Mouse (Mus musculus) limb, embryonic 13.5 days (tissue): ENCODE data around the gene Fhl2. TPM values are rescaled to one million over a fixed set of nuclear protein-coding genes. Genes with fewer than 3 reads are reported as not detected.

Source experiments
- ATAC-seq: fragments of 200-750 bp; cut with Nextera tagmentation; 2 replicates; pipeline ENCODE4 v1.8.0; 2017; ENCODE audit warnings: low read depth, moderate number of reproducible peaks, moderate TSS enrichment; ENCODE audit not compliant: low FRiP score
- H3K27ac ChIP-seq: fragments of 300-500 bp; sonication (generic); 2 replicates; pipeline ENCODE4 v1.5.1; 2015; ENCODE audit warnings: inconsistent platforms, mild to moderate bottlenecking, moderate library complexity
- H3K27me3 ChIP-seq: fragments of 300-500 bp; sonication (generic); 2 replicates; pipeline ENCODE4 v1.6.1; 2015; ENCODE audit warnings: mild to moderate bottlenecking, inconsistent platforms
- H3K36me3 ChIP-seq: fragments of 300-500 bp; sonication (generic); 2 replicates; pipeline ENCODE4 v1.6.1; 2015; ENCODE audit warnings: inconsistent platforms, mild to moderate bottlenecking, moderate library complexity
- H3K4me1 ChIP-seq: fragments of 300-500 bp; sonication (generic); 2 replicates; pipeline ENCODE4 v1.6.1; 2015; ENCODE audit warnings: inconsistent platforms
- H3K4me2 ChIP-seq: fragments of 300-500 bp; sonication (generic); replicated peaks from 2 replicates; pipeline ENCODE4 v1.6.1; 2015; ENCODE audit warnings: inconsistent platforms, mild to moderate bottlenecking, moderate library complexity
- H3K4me3 ChIP-seq: fragments of 300-500 bp; sonication (generic); 2 replicates; pipeline ENCODE4 v1.5.1; 2015; ENCODE audit warnings: moderate library complexity, mild to moderate bottlenecking, inconsistent platforms
- H3K9ac ChIP-seq: fragments of 300-500 bp; sonication (generic); 2 replicates; pipeline ENCODE4 v1.6.1; 2015; ENCODE audit warnings: mild to moderate bottlenecking, inconsistent platforms
- H3K9me3 ChIP-seq: fragments of 300-500 bp; sonication (generic); 2 replicates; pipeline ENCODE4 v1.6.1; 2016; ENCODE audit warnings: inconsistent platforms
- WGBS: fragments of 180-500 bp; shearing (Covaris S2); methylation state at CpG from one replicate; pipeline ENCODE4 v1.1.7; 2015; 5-methylcytosine and 5-hydroxymethylcytosine counted together
- polyA plus RNA-seq: library from polyadenylated mRNA; unstranded; fragments of >200 nt; fragmentation: Nextera tagmentation; extraction: Ambion mirVana; gene quantifications from 2 replicates; pipeline ENCODE4 v1.2.1, GENCODE M21; 2015

Fhl2 gene
- 18.3 and 19.1 TPM in 2 replicates for polyA plus RNA-seq

DNA sequence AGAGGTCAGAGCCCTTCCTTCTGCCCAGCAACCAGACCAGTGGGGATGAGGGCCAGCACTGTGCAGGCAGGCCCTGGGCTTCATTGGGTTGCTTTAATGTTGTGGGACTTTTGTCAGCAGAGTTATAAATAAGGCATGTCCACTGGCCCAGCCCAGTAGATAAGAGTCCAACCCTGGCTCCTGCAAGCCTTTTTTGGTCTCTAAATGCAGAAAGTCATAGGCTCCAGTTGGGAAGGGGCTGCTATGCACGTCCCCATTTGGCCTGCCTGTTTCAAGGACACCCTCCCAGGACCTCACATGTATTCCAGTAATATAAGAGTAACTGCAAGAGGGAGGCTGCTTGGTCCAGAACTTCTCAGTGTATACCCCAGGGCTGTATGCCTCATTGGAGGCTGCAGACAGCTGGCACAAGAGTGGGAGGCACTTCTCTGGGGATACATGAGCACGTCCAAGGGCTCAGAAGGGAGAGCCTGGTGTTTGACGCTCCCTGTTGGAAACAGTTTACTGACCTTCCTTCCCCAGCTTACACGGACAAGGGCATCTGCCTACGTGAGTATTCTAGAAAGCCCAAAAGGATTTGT is at the start of gene Fhl2:
Fhl2 (minus strand) TSS at position 324 of the 581 bp plus-strand sequence.
- H3K27ac ChIP-seq = no peak within 1 kb of the TSS
- no peak for ATAC-seq
- no peaks in the 10 kb centered on the region for H3K36me3 ChIP-seq
- H3K4me3 ChIP-seq = no peak within 1 kb of the TSS
- WGBS = 75% methylated on average over 5 of the region's 5 CpGs
- no peak within 1 kb of the TSS for H3K4me2 ChIP-seq
- no peaks in the 10 kb centered on the region for H3K9me3 ChIP-seq
- no peaks in the 10 kb centered on the region for H3K27me3 ChIP-seq
- H3K4me1 ChIP-seq = no peaks in the 10 kb centered on the region
- no peak within 1 kb of the TSS for H3K9ac ChIP-seq

DNA sequence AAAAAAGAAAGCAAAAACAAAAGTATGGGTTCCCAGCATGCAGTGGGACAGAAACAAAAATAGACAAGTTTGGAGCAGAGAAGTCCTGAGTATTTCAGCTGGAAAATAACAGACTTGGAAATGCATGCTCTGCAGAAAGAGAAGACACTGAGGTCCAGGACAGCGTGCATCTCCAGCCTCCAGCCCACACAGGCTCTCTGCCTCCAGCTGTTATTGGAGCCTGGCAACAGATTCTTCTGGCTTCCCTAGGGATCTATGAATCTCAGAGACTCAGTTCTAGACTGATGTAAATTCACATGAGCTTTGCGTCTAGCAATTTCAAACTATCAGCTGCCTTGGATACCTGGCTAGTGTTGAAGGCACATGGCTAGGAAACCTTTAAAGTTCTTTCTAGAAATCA is 48.2 kb upstream of the Fhl2 start:
- ATAC-seq = peak; percentile 40; the same call in 1 of the 2 replicates
- Histone ChIP-seq H3K4me2 (no peak overlapping the region), H3K27me3 (no peaks in the 10 kb centered on the region), H3K9ac (no peak overlapping the region), H3K4me3 (no peak overlapping the region), H3K36me3 (no peaks in the 10 kb centered on the region), H3K27ac (no peak overlapping the region), H3K9me3 (no peaks in the 10 kb centered on the region), H3K4me1 (0 out of 2 replicates have a peak, but pooled peaks cover 2% of the 10 kb centered on the region)
- WGBS = 55% methylated on average over 2 of the region's 2 CpGs

GRCm38 (mm10) chr1:43241208-43241607 is 44.4 kb upstream of the Fhl2 start:
- no peak overlapping the region for H3K27ac ChIP-seq
- 0 out of 2 replicates have a peak, but pooled peaks cover 2% of the 10 kb centered on the region for H3K4me1 ChIP-seq
- H3K9me3 ChIP-seq = no peaks in the 10 kb centered on the region
- no peaks in the 10 kb centered on the region for H3K36me3 ChIP-seq
- ATAC-seq = no peak
- H3K4me3 ChIP-seq = no peak overlapping the region
- no peak overlapping the region for H3K4me2 ChIP-seq
- WGBS = 87% methylated on average over 2 of the region's 2 CpGs
- no peak overlapping the region for H3K9ac ChIP-seq
- no peaks in the 10 kb centered on the region for H3K27me3 ChIP-seq

GRCm38 (mm10) chr1:43239796-43240313 is 43.1 kb upstream of the Fhl2 start:
- WGBS = 80% methylated on average over 2 of the region's 2 CpGs

DNA sequence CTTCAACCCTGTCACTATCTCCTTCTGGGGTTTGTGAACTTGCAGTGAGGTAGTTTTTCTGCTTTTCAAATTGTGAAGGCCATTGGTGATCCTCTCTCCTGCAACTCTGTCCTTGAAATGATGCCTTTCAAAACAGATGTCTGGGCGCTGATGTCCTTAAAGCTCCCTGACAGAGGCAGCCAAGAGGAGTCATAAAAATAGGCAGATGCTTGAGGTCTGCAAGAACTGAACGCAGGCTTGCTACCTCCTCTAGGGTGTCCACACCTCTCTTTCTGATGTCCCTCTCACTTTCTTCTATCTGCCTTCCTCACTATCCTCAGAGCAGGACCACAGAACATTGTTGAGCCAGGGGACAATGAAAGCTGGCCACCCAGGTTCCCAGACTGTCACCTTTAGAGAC is 41.7 kb upstream of the Fhl2 start:
- Histone ChIP-seq H3K9me3 (no peaks in the 10 kb centered on the region), H3K27ac (no peak overlapping the region), H3K4me3 (no peak overlapping the region), H3K4me2 (no peak overlapping the region), H3K36me3 (no peaks in the 10 kb centered on the region), H3K27me3 (no peaks in the 10 kb centered on the region), H3K4me1 (no peaks in the 10 kb centered on the region), H3K9ac (no peak overlapping the region)
- WGBS = 62% methylated on average over 2 of the region's 2 CpGs
- no peak for ATAC-seq

More at GRCm38 (mm10) chr1:43239796-43240313, 43.1 kb upstream of the Fhl2 start:
- no peak for ATAC-seq
- H3K4me3 ChIP-seq = no peak overlapping the region
- H3K9me3 ChIP-seq = no peaks in the 10 kb centered on the region
- H3K9ac ChIP-seq = no peak overlapping the region
- no peaks in the 10 kb centered on the region for H3K4me1 ChIP-seq
- H3K27me3 ChIP-seq = no peaks in the 10 kb centered on the region
- H3K27ac ChIP-seq = no peak overlapping the region
- no peak overlapping the region for H3K4me2 ChIP-seq
- no peaks in the 10 kb centered on the region for H3K36me3 ChIP-seq

GRCm38 (mm10) chr1:43237360-43238235 is 40.8 kb upstream of the Fhl2 start:
- Histone ChIP-seq H3K9ac (no peak overlapping the region), H3K36me3 (no peaks in the 10 kb centered on the region), H3K27me3 (no peaks in the 10 kb centered on the region), H3K9me3 (no peaks in the 10 kb centered on the region), H3K4me3 (no peak overlapping the region), H3K4me1 (no peaks in the 10 kb centered on the region), H3K27ac (no peak overlapping the region), H3K4me2 (no peak overlapping the region)
- WGBS = 89% methylated on average over 3 of the region's 3 CpGs
- no peak for ATAC-seq

GRCm38 (mm10) chr1:43225531-43226151 is 28.9 kb upstream of the Fhl2 start:
- Histone ChIP-seq H3K9ac (no peak overlapping the region), H3K9me3 (no peaks in the 10 kb centered on the region), H3K4me1 (peaks cover 9% of the 10 kb centered on the region; the same call in 1 of the 2 replicates), H3K36me3 (no peaks in the 10 kb centered on the region), H3K27me3 (no peaks in the 10 kb centered on the region), H3K4me3 (no peak overlapping the region), H3K4me2 (no peak overlapping the region), H3K27ac (no peak overlapping the region; the same call in 1 of the 2 replicates)
- WGBS = 55% methylated on average over 8 of the region's 8 CpGs
- no peak for ATAC-seq

GRCm38 (mm10) chr1:43224943-43225342 is 28.2 kb upstream of the Fhl2 start:
- Histone ChIP-seq H3K9me3 (no peaks in the 10 kb centered on the region), H3K4me1 (peaks cover 9% of the 10 kb centered on the region; the same call in 1 of the 2 replicates), H3K4me2 (no peak overlapping the region), H3K36me3 (no peaks in the 10 kb centered on the region), H3K27ac (no peak overlapping the region), H3K27me3 (no peaks in the 10 kb centered on the region), H3K4me3 (no peak overlapping the region), H3K9ac (no peak overlapping the region)
- 70% methylated on average over 4 of the region's 4 CpGs for WGBS
- no peak for ATAC-seq

- no peak overlapping the region for H3K9ac ChIP-seq
- H3K36me3 ChIP-seq = no peaks in the 10 kb centered on the region
- H3K27me3 ChIP-seq = no peaks in the 10 kb centered on the region
- H3K4me2 ChIP-seq = no peak overlapping the region
- 23% methylated on average over 2 of the region's 2 CpGs for WGBS
- H3K4me1 ChIP-seq = peaks cover 9% of the 10 kb centered on the region; the same call in 1 of the 2 replicates
- peak; percentile 44; the same call in 1 of the 2 replicates for ATAC-seq
- H3K4me3 ChIP-seq = no peak overlapping the region
- no peak overlapping the region for H3K27ac ChIP-seq
- H3K9me3 ChIP-seq = no peaks in the 10 kb centered on the region
Measured at GRCm38 (mm10) chr1:43224171-43224570, 27.4 kb upstream of the Fhl2 start.

- Histone ChIP-seq H3K9me3 (no peaks in the 10 kb centered on the region), H3K4me3 (no peak overlapping the region), H3K4me1 (peaks cover 9% of the 10 kb centered on the region; the same call in 1 of the 2 replicates), H3K27me3 (no peaks in the 10 kb centered on the region), H3K9ac (no peak overlapping the region), H3K4me2 (no peak overlapping the region), H3K36me3 (no peaks in the 10 kb centered on the region), H3K27ac (no peak overlapping the region)
- ATAC-seq = no peak
- WGBS = 84% methylated on average over 5 of the region's 5 CpGs
Measured at GRCm38 (mm10) chr1:43223097-43223496, 26.3 kb upstream of the Fhl2 start.

DNA sequence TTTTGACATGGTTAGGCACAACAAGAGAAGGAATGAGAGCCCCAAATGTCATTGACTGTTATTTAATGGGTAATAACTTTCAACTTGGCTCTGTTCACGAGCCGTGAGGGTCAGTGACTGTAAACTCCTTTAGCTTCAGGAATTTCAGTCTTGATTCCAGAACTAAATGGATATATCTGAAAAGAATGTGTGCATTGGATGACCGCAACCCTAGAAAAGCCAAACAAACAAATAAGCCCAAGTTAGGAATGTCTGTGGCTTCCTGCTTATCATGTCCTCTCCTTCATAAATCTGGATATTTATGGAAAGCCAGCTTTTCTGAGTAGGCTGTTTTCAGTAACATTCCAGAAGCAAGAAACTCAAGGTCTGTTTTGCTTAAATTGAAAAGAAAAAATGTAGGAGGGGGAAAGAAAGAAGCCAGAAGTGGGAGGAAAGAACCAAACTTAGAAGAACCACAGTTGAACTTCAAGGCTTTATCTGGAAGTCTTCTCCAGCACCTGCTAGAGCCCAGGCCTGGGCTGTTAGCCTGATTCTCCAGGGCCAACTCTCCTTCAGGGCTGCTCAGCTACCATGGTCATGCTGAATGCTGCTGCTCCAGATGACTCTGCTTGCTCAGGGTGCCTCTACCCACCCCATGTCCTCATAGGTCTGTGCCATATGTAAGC is 21.4 kb upstream of the Fhl2 start:
- peaks cover 6% of the 10 kb centered on the region; the same call in 1 of the 2 replicates for H3K4me1 ChIP-seq
- no peak for ATAC-seq
- H3K4me3 ChIP-seq = no peak overlapping the region
- H3K9ac ChIP-seq = no peak overlapping the region
- no peaks in the 10 kb centered on the region for H3K9me3 ChIP-seq
- H3K4me2 ChIP-seq = no peak overlapping the region
- 70% methylated on average over 3 of the region's 3 CpGs for WGBS
- no peak overlapping the region for H3K27ac ChIP-seq
- H3K27me3 ChIP-seq = no peaks in the 10 kb centered on the region
- no peaks in the 10 kb centered on the region for H3K36me3 ChIP-seq
